In genomic region chr4:76447396-76447795, GRCm38 (mm10) we compare ENCODE assay signal across 10 mouse cellular contexts.
A peak's percentile ranks its signal among the peaks of the same experiment; 100 is the strongest.
DNase-seq lines count a peak whose midpoint lies in the region; ATAC-seq lines count a peak whose summit lies in the region.
"Had no signal": no experiment of that assay in that cellular context is flagged by ENCODE, and none has a peak within 500 bp of the region (broad histone marks: within the 10 kb centered on the region; RNA-seq: fewer than 3 reads in every experiment).

No protein-coding gene starts in this region.

- no peaks in the 10 kb centered on the region for H3K27me3 ChIP-seq in embryonic facial prominence, embryonic 15.5 days
- no peaks in the 10 kb centered on the region for H3K27me3 ChIP-seq in midbrain, embryonic 16.5 days (ENCODE audit: control insufficient read depth, insufficient read depth, low read depth, low read length)

- ATAC-seq in embryonic facial prominence, embryonic 15.5 days (ENCODE audit: insufficient number of reproducible peaks, low FRiP score, low TSS enrichment, low read depth) = no peak
- ATAC-seq in midbrain, embryonic 16.5 days = no peak

- no peaks in the 10 kb centered on the region for H3K36me3 ChIP-seq in embryonic facial prominence, embryonic 15.5 days
- no peaks in the 10 kb centered on the region for H3K36me3 ChIP-seq in midbrain, embryonic 16.5 days (ENCODE audit: control insufficient read depth, insufficient read depth, low read length)
- H3K36me3 ChIP-seq: liver, embryonic 13.5 days had no signal

- no peak overlapping the region for H3K9ac ChIP-seq in embryonic facial prominence, embryonic 15.5 days
- H3K9ac ChIP-seq in midbrain, embryonic 16.5 days (ENCODE audit: low read depth, low read length) = no peak overlapping the region
- H3K9ac ChIP-seq: liver, embryonic 13.5 days had no signal

- H3K4me2 ChIP-seq in embryonic facial prominence, embryonic 15.5 days (replicated peaks) = peak overlapping the region; percentile 84
- H3K4me2 ChIP-seq in midbrain, embryonic 16.5 days (ENCODE audit: low read length) = peak overlapping the region; percentile 68
- H3K4me2 ChIP-seq: liver, embryonic 13.5 days had no signal

- no peaks in the 10 kb centered on the region for H3K9me3 ChIP-seq in embryonic facial prominence, embryonic 15.5 days (replicated peaks)
- no peaks in the 10 kb centered on the region for H3K9me3 ChIP-seq in midbrain, embryonic 16.5 days (replicated peaks; ENCODE audit: control insufficient read depth, low read length, poor library complexity, severe bottlenecking)
- H3K9me3 ChIP-seq: liver, embryonic 13.5 days had no signal

- no peak overlapping the region for H3K27ac ChIP-seq in embryonic facial prominence, embryonic 15.5 days (replicated peaks)
- H3K27ac ChIP-seq in midbrain, embryonic 16.5 days (ENCODE audit: low read length) = no peak overlapping the region
- H3K27ac ChIP-seq: liver, embryonic 13.5 days had no signal

- peak overlapping the region; percentile 89 for H3K4me3 ChIP-seq in embryonic facial prominence, embryonic 15.5 days (replicated peaks)
- H3K4me3 ChIP-seq in midbrain, embryonic 16.5 days (ENCODE audit: low read depth, low read length) = peak overlapping the region; percentile 92
- H3K4me3 ChIP-seq: liver, embryonic 13.5 days had no signal

- DNase-seq in cerebellum, adult 9-10 months = peak; percentile 71
- no peak for DNase-seq in cerebellum, adult 9-11 months
- peak; percentile 32 for DNase-seq in kidney, postnatal 14 days
- no peak for DNase-seq in kidney, adult 11 months
- no peak for DNase-seq in adrenal gland, adult 2 months
- no peak for DNase-seq in right cerebral cortex, postnatal 36 days (ENCODE audit: low spot score in 2 of 2)
- DNase-seq: liver, embryonic 13.5 days; thymus, adult 2 months had no signal

- no peaks in the 10 kb centered on the region for H3K4me1 ChIP-seq in embryonic facial prominence, embryonic 15.5 days
- H3K4me1 ChIP-seq in midbrain, embryonic 16.5 days (ENCODE audit: control insufficient read depth, insufficient read depth, low read length) = peaks cover 14% of the 10 kb centered on the region
- H3K4me1 ChIP-seq: liver, embryonic 13.5 days had no signal

Comparison
In these comparisons a context has a peak if more than half of its experiments do, and no peak if none do; other contexts are left out.
1. DNase-seq: peak in cerebellum, adult 9-10 months (single experiment) and kidney, postnatal 14 days (single experiment); none in cerebellum, adult 9-11 months (single experiment), kidney, adult 11 months (single experiment), adrenal gland, adult 2 months (single experiment) and right cerebral cortex, postnatal 36 days (0 of 2).